Comparison of ENCODE assay signal across 8 mouse cellular contexts in genomic region chr1:33739302-33739701, GRCm38 (mm10). TPM values are rescaled to one million over a fixed set of nuclear protein-coding genes. Genes with fewer than 3 reads are reported as not detected.
A peak's percentile ranks its signal among the peaks of the same experiment; 100 is the strongest.
DNase-seq lines count a peak whose midpoint lies in the region; ATAC-seq lines count a peak whose summit lies in the region.

No protein-coding gene starts in this region.

- no peaks in the 10 kb centered on the region for H3K27me3 ChIP-seq in forebrain, embryonic 16.5 days (replicated peaks; ENCODE audit: control insufficient read depth, insufficient read depth, low read length)
- H3K27me3 ChIP-seq in hindbrain, embryonic 16.5 days (replicated peaks; ENCODE audit: control insufficient read depth, insufficient read depth, low read length) = no peaks in the 10 kb centered on the region

- ATAC-seq in forebrain, embryonic 16.5 days = peak; percentile 90
- ATAC-seq in hindbrain, embryonic 16.5 days = peak; percentile 88
- peak; percentile 73 for ATAC-seq in megakaryocyte, adult 5-6 weeks (ENCODE audit: poor library complexity, severe bottlenecking)

- 20% methylated on average over 12 of the region's 12 CpGs for WGBS in forebrain, embryonic 16.5 days
- WGBS in hindbrain, embryonic 16.5 days = 28% methylated on average over 12 of the region's 12 CpGs

- no peaks in the 10 kb centered on the region for H3K4me1 ChIP-seq in forebrain, embryonic 16.5 days (replicated peaks; ENCODE audit: control insufficient read depth, insufficient read depth, low read length)
- no peaks in the 10 kb centered on the region for H3K4me1 ChIP-seq in hindbrain, embryonic 16.5 days (ENCODE audit: control insufficient read depth, insufficient read depth, low read depth, low read length)

- H3K36me3 ChIP-seq in forebrain, embryonic 16.5 days (ENCODE audit: control insufficient read depth, insufficient read depth) = peaks cover 30% of the 10 kb centered on the region
- peaks cover 30% of the 10 kb centered on the region for H3K36me3 ChIP-seq in hindbrain, embryonic 16.5 days (ENCODE audit: control insufficient read depth, insufficient read depth, low read length)

- peak; percentile 58 for DNase-seq in Muller cell, postnatal 12 days (ENCODE audit: inconsistent ontology term)
- DNase-seq in cerebellum, adult 11 months = peak; percentile 66
- DNase-seq in left cerebral cortex, adult 18-20 months (ENCODE audit: low spot score in 2 of 2) = peak; percentile 87 to 97
- DNase-seq in right cerebral cortex, postnatal 10 days (ENCODE audit: low spot score in 2 of 2) = peak; percentile 87 to 91
- peak; percentile 40 to 84 for DNase-seq in urinary bladder, postnatal 4 days (ENCODE audit: low spot score in 2 of 2)

- no peak overlapping the region for H3K4me2 ChIP-seq in forebrain, embryonic 16.5 days (ENCODE audit: low read length)
- H3K4me2 ChIP-seq in hindbrain, embryonic 16.5 days (ENCODE audit: low read length) = no peak overlapping the region

- H3K27ac ChIP-seq in forebrain, embryonic 16.5 days (ENCODE audit: low read length) = no peak overlapping the region
- no peak overlapping the region for H3K27ac ChIP-seq in hindbrain, embryonic 16.5 days (ENCODE audit: low read depth, low read length)

- no peak overlapping the region for H3K4me3 ChIP-seq in forebrain, embryonic 16.5 days (replicated peaks; ENCODE audit: low read length)
- no peak overlapping the region for H3K4me3 ChIP-seq in hindbrain, embryonic 16.5 days (ENCODE audit: low read length)

- no peak overlapping the region for H3K9ac ChIP-seq in forebrain, embryonic 16.5 days (replicated peaks; ENCODE audit: low read depth, low read length)
- no peak overlapping the region for H3K9ac ChIP-seq in hindbrain, embryonic 16.5 days (ENCODE audit: low read depth, low read length)

- no peaks in the 10 kb centered on the region for H3K9me3 ChIP-seq in forebrain, embryonic 16.5 days (ENCODE audit: control insufficient read depth, low read length)
- H3K9me3 ChIP-seq in hindbrain, embryonic 16.5 days (ENCODE audit: control insufficient read depth, low read length) = no peaks in the 10 kb centered on the region

RNA-seq across cellular contexts. Expression of gene Bag2, which starts 18.3 kb away (rescaled TPM):
- polyA plus RNA-seq in forebrain, embryonic 16.5 days (2015; fragmentation: Nextera tagmentation; extraction: Ambion mirVana) = 25.9 and 27.7 TPM in 2 replicates
- polyA plus RNA-seq in hindbrain, embryonic 16.5 days (2015; fragmentation: Nextera tagmentation; extraction: Ambion mirVana) = 26.8 and 28.8 TPM in 2 replicates
- total RNA-seq in left cerebral cortex, adult 18-20 months (2021) = 10 to 100 TPM; 13.3 to 14.0 TPM
- 0.49 and 2.1 TPM in 2 replicates for total RNA-seq in megakaryocyte, adult 5-6 weeks (2015)
- 1.2 and 1.3 TPM in 2 replicates for total RNA-seq in megakaryocyte, adult 5-6 weeks (2017)

RNA-seq across cellular contexts. Expression of gene Rab23, which starts 19.6 kb away (rescaled TPM):
- 38.0 and 40.0 TPM in 2 replicates for polyA plus RNA-seq in forebrain, embryonic 16.5 days (2015; fragmentation: Nextera tagmentation; extraction: Ambion mirVana)
- polyA plus RNA-seq in hindbrain, embryonic 16.5 days (2015; fragmentation: Nextera tagmentation; extraction: Ambion mirVana) = 29.2 and 30.0 TPM in 2 replicates
- 10 to 100 TPM; 26.8 to 31.2 TPM for total RNA-seq in left cerebral cortex, adult 18-20 months (2021)
- 2.8 and 3.1 TPM in 2 replicates for total RNA-seq in megakaryocyte, adult 5-6 weeks (2015)
- 1.7 and 3.0 TPM in 2 replicates for total RNA-seq in megakaryocyte, adult 5-6 weeks (2017)

Comparison
In these comparisons a context has a peak if more than half of its experiments do, and no peak if none do; other contexts are left out.
1. RNA of gene Bag2, which starts 18.3 kb away (total RNA-seq): 13.3 to 14.0 TPM in left cerebral cortex, adult 18-20 months; 0.49 to 2.1 TPM in megakaryocyte, adult 5-6 weeks; every median in the first group is over 4 times any median in the second.
2. RNA of gene Rab23, which starts 19.6 kb away (total RNA-seq): 26.8 to 31.2 TPM in left cerebral cortex, adult 18-20 months; 1.7 to 3.1 TPM in megakaryocyte, adult 5-6 weeks; every median in the first group is over 4 times any median in the second.
3. Peak in every context shown above with its lines, with median percentiles within 50 percentile points of each other: DNase-seq and ATAC-seq.